Mouse (Mus musculus): ENCODE data around the gene Olfr1408. TPM values are rescaled to one million over a fixed set of nuclear protein-coding genes. Genes with fewer than 3 reads are reported as not detected.

The Olfr1408 gene
- not detected for total RNA-seq (2021)
- long read RNA-seq, experiment 1 = 0 reads
- long read RNA-seq, experiment 2 = 0 reads

DNA sequence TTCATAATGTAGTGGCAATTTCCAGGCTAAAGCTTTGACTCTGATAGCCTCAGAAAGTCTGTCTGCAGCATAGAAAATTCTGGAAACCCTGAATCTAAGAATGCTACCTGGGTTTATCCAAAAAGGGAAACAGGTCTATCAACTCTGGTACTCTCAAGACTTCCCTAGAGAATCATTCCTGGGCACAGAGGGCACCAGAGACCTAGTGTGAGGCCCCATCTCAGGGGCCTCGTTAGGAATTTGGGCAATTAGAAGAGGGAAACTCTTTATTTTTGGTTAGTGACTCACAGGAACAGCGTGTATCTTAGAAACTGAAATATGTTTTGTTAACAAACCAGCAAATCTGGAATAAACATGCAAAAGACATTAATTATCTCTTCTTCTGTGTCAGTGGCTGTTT lies at the start of gene Olfr1408:
Gene Olfr1408, minus strand, starts transcription at position 101 of the 400 bp plus-strand sequence.
- intact Hi-C loops (cut with DNase I) = no loop called here
- no peak for DNase-seq (ENCODE audit: low spot score in 2 of 2)

DNA sequence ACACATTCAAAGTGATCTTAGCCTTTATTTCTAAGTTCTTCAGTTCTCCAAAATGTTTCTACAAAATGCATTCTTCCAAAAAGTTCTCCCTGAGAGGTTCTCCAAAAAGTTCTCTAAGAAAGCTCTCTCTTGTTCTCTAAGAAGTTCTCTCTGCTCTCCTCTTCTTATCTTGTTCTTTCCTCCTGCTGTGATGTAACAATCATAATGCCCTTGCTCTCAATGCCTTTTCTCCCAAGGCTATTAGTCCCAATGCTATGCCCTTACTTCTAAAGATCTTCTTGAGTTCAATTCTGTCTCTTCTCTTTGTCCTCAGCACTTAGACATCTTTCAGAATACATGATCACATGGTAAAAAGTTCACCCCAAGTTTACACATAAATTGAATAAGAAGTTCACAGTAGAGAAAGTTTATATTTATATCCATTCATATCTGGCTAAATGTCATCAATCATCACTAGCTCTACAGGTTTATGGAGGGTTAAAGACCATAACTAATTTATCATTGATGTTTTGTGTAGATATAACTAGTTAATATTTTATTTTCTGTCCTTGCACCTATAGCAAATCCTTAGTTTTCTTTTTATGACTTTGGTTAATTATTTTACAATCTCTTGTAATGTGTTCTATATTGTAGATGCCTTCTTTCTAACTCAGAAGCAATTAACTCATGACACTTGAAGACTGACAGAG lies 37.1 kb upstream of the Olfr1408 start:
- DNase-seq (ENCODE audit: low spot score in 2 of 2) = no peak

More for the DNA sequence above, 37.1 kb upstream of the Olfr1408 start:
- intact Hi-C loops (cut with DNase I) = no loop called here

Other genes starting within 250 kb of the Olfr1408 start
- not detected for gene Apcs, start 242.3 kb downstream of the Olfr1408 start, total RNA-seq (2021)
- not detected for gene Olfr16, start 187.0 kb downstream of the Olfr1408 start, total RNA-seq (2021)
- gene Olfr1406, start 53.3 kb upstream of the Olfr1408 start, total RNA-seq (2021) = not detected
- gene Olfr218, start 60.4 kb upstream of the Olfr1408 start, total RNA-seq (2021) = not detected
- gene Olfr1404, start 75.0 kb upstream of the Olfr1408 start, total RNA-seq (2021) = not detected
- gene Fcer1a, start 89.8 kb upstream of the Olfr1408 start, total RNA-seq (2021) = not detected
- not detected for gene Olfr418, start 128.6 kb upstream of the Olfr1408 start, total RNA-seq (2021)
- gene Mptx2, start 140.4 kb upstream of the Olfr1408 start, total RNA-seq (2021) = not detected
- gene Ackr1, start 196.4 kb upstream of the Olfr1408 start, total RNA-seq (2021) = 100 to 1,000 TPM; 116 to 127 TPM
- 1 to 10 TPM; 2.4 to 2.7 TPM for gene Aim2, start 213.5 kb upstream of the Olfr1408 start, total RNA-seq (2021)
- gene Cadm3, start 230.3 kb upstream of the Olfr1408 start, total RNA-seq (2021) = 100 to 1,000 TPM; 482 to 514 TPM

Measured in left cerebral cortex, postnatal 14 days (tissue).